Mouse (Mus musculus): Measurements from ENCODE around the gene Adamts7. TPM values are rescaled to one million over a fixed set of nuclear protein-coding genes. Genes with fewer than 3 reads are reported as not detected.
A peak's percentile ranks its signal among the peaks of the same experiment; 100 is the strongest.

Adamts7 gene
- polyA plus RNA-seq, 1 experiment from 2014 or later: 19.0 TPM

GRCm38 (mm10) chr9:90184116-90184515 lies 21.2 kb downstream of the Adamts7 start:
- no peak for ATAC-seq (ENCODE audit: low FRiP score, low read depth)
- Histone ChIP-seq H3K4me3 (no peak overlapping the region), H3K9me3 (no peaks in the 10 kb centered on the region), H3K4me1 (no peaks in the 10 kb centered on the region), H3K36me3 (peaks cover 61% of the 10 kb centered on the region), H3K27ac (no peak overlapping the region), H3K4me2 (replicated peaks) (no peak overlapping the region), H3K9ac (no peak overlapping the region), H3K27me3 (replicated peaks) (no peaks in the 10 kb centered on the region)
- 71% methylated on average over 8 of the region's 8 CpGs for WGBS

- peaks cover 59% of the 10 kb centered on the region for H3K36me3 ChIP-seq
- no peaks in the 10 kb centered on the region for H3K4me1 ChIP-seq
- H3K4me3 ChIP-seq: no peak overlapping the region
- WGBS: 81% methylated on average over 8 of the region's 8 CpGs
- no peak for ATAC-seq (ENCODE audit: low FRiP score, low read depth)
- H3K27ac ChIP-seq: no peak overlapping the region
- H3K27me3 ChIP-seq (replicated peaks): no peaks in the 10 kb centered on the region
- no peak overlapping the region for H3K9ac ChIP-seq
- H3K9me3 ChIP-seq: no peaks in the 10 kb centered on the region
- no peak overlapping the region for H3K4me2 ChIP-seq (replicated peaks)
Measured at GRCm38 (mm10) chr9:90185356-90185910, 22.6 kb downstream of the Adamts7 start.

- H3K27me3 ChIP-seq (replicated peaks): no peaks in the 10 kb centered on the region
- H3K4me3 ChIP-seq: no peak overlapping the region
- WGBS: 94% methylated on average over 4 of the region's 4 CpGs
- H3K36me3 ChIP-seq: peaks cover 75% of the 10 kb centered on the region
- no peak overlapping the region for H3K27ac ChIP-seq
- H3K4me2 ChIP-seq (replicated peaks): no peak overlapping the region
- ATAC-seq (ENCODE audit: low FRiP score, low read depth): no peak
- no peaks in the 10 kb centered on the region for H3K4me1 ChIP-seq
- no peaks in the 10 kb centered on the region for H3K9me3 ChIP-seq
- H3K9ac ChIP-seq: no peak overlapping the region
Measured at GRCm38 (mm10) chr9:90188893-90189292, 26.0 kb downstream of the Adamts7 start.

GRCm38 (mm10) chr9:90189391-90189790 lies 26.5 kb downstream of the Adamts7 start:
- Histone ChIP-seq H3K27ac (no peak overlapping the region), H3K4me2 (replicated peaks) (no peak overlapping the region), H3K9ac (no peak overlapping the region), H3K27me3 (replicated peaks) (no peaks in the 10 kb centered on the region), H3K4me3 (no peak overlapping the region), H3K36me3 (peaks cover 79% of the 10 kb centered on the region), H3K4me1 (no peaks in the 10 kb centered on the region), H3K9me3 (no peaks in the 10 kb centered on the region)
- no peak for ATAC-seq (ENCODE audit: low FRiP score, low read depth)
- WGBS: 81% methylated on average over 5 of the region's 5 CpGs

GRCm38 (mm10) chr9:90195000-90195399 lies 32.1 kb downstream of the Adamts7 start:
- no peak overlapping the region for H3K27ac ChIP-seq
- no peak overlapping the region for H3K4me2 ChIP-seq (replicated peaks)
- peaks cover 70% of the 10 kb centered on the region for H3K36me3 ChIP-seq
- no peaks in the 10 kb centered on the region for H3K9me3 ChIP-seq
- 80% methylated on average over 10 of the region's 10 CpGs for WGBS
- H3K4me1 ChIP-seq: no peaks in the 10 kb centered on the region
- H3K27me3 ChIP-seq (replicated peaks): no peaks in the 10 kb centered on the region
- no peak overlapping the region for H3K9ac ChIP-seq
- no peak overlapping the region for H3K4me3 ChIP-seq
- ATAC-seq (ENCODE audit: low FRiP score, low read depth): no peak

GRCm38 (mm10) chr9:90196262-90196661 lies 33.4 kb downstream of the Adamts7 start:
- no peaks in the 10 kb centered on the region for H3K9me3 ChIP-seq
- no peak overlapping the region for H3K4me3 ChIP-seq
- H3K4me1 ChIP-seq: no peaks in the 10 kb centered on the region
- no peak overlapping the region for H3K9ac ChIP-seq
- WGBS: 89% methylated on average over 7 of the region's 7 CpGs
- no peak for ATAC-seq (ENCODE audit: low FRiP score, low read depth)
- no peak overlapping the region for H3K27ac ChIP-seq
- no peaks in the 10 kb centered on the region for H3K27me3 ChIP-seq (replicated peaks)
- H3K4me2 ChIP-seq (replicated peaks): no peak overlapping the region
- peaks cover 71% of the 10 kb centered on the region for H3K36me3 ChIP-seq

GRCm38 (mm10) chr9:90197116-90197665 lies 34.3 kb downstream of the Adamts7 start:
- no peak overlapping the region for H3K4me3 ChIP-seq
- H3K27ac ChIP-seq: no peak overlapping the region
- H3K9ac ChIP-seq: no peak overlapping the region
- no peaks in the 10 kb centered on the region for H3K9me3 ChIP-seq
- WGBS: 90% methylated on average over 7 of the region's 7 CpGs
- no peaks in the 10 kb centered on the region for H3K4me1 ChIP-seq
- ATAC-seq (ENCODE audit: low FRiP score, low read depth): no peak
- no peaks in the 10 kb centered on the region for H3K27me3 ChIP-seq (replicated peaks)
- peaks cover 70% of the 10 kb centered on the region for H3K36me3 ChIP-seq
- H3K4me2 ChIP-seq (replicated peaks): no peak overlapping the region

- peaks cover 62% of the 10 kb centered on the region for H3K36me3 ChIP-seq
- 91% methylated on average over 7 of the region's 7 CpGs for WGBS
Measured at GRCm38 (mm10) chr9:90197866-90198383, 35.1 kb downstream of the Adamts7 start.

GRCm38 (mm10) chr9:90198531-90199449 lies 35.9 kb downstream of the Adamts7 start:
- no peak overlapping the region for H3K27ac ChIP-seq
- peaks cover 54% of the 10 kb centered on the region for H3K36me3 ChIP-seq
- H3K4me2 ChIP-seq (replicated peaks): no peak overlapping the region
- ATAC-seq (ENCODE audit: low FRiP score, low read depth): no peak
- no peak overlapping the region for H3K9ac ChIP-seq
- H3K4me1 ChIP-seq: no peaks in the 10 kb centered on the region
- WGBS: 80% methylated on average over 10 of the region's 10 CpGs
- no peaks in the 10 kb centered on the region for H3K9me3 ChIP-seq
- H3K4me3 ChIP-seq: no peak overlapping the region
- no peaks in the 10 kb centered on the region for H3K27me3 ChIP-seq (replicated peaks)

More at GRCm38 (mm10) chr9:90197866-90198383, 35.1 kb downstream of the Adamts7 start:
- Histone ChIP-seq H3K4me3 (no peak overlapping the region), H3K4me1 (no peaks in the 10 kb centered on the region), H3K4me2 (replicated peaks) (no peak overlapping the region), H3K9me3 (no peaks in the 10 kb centered on the region), H3K9ac (no peak overlapping the region), H3K27me3 (replicated peaks) (no peaks in the 10 kb centered on the region), H3K27ac (no peak overlapping the region)
- ATAC-seq (ENCODE audit: low FRiP score, low read depth): no peak

- H3K36me3 ChIP-seq: peaks cover 53% of the 10 kb centered on the region
- H3K4me3 ChIP-seq: no peak overlapping the region
- H3K9ac ChIP-seq: no peak overlapping the region
- ATAC-seq (ENCODE audit: low FRiP score, low read depth): no peak
- no peaks in the 10 kb centered on the region for H3K9me3 ChIP-seq
- no peak overlapping the region for H3K27ac ChIP-seq
- H3K27me3 ChIP-seq (replicated peaks): no peaks in the 10 kb centered on the region
- no peaks in the 10 kb centered on the region for H3K4me1 ChIP-seq
- WGBS: 96% methylated on average over 18 of the region's 18 CpGs
- no peak overlapping the region for H3K4me2 ChIP-seq (replicated peaks)
Measured at GRCm38 (mm10) chr9:90199611-90200010, 36.7 kb downstream of the Adamts7 start.

GRCm38 (mm10) chr9:90200501-90200900 lies 37.6 kb downstream of the Adamts7 start:
- no peak for ATAC-seq (ENCODE audit: low FRiP score, low read depth)
- Histone ChIP-seq H3K9ac (no peak overlapping the region), H3K4me3 (no peak overlapping the region), H3K4me2 (replicated peaks) (no peak overlapping the region), H3K36me3 (peaks cover 48% of the 10 kb centered on the region), H3K27ac (no peak overlapping the region), H3K4me1 (no peaks in the 10 kb centered on the region), H3K9me3 (no peaks in the 10 kb centered on the region), H3K27me3 (replicated peaks) (no peaks in the 10 kb centered on the region)
- 94% methylated on average over 4 of the region's 4 CpGs for WGBS

- ATAC-seq (ENCODE audit: low FRiP score, low read depth): peak; percentile 10; the same call in 1 of the 2 replicates
- Histone ChIP-seq H3K9ac (no peak overlapping the region), H3K27ac (no peak overlapping the region), H3K4me2 (replicated peaks) (no peak overlapping the region), H3K36me3 (peaks cover 44% of the 10 kb centered on the region), H3K9me3 (no peaks in the 10 kb centered on the region), H3K4me3 (no peak overlapping the region), H3K27me3 (replicated peaks) (no peaks in the 10 kb centered on the region), H3K4me1 (no peaks in the 10 kb centered on the region)
- 86% methylated on average over 7 of the region's 7 CpGs for WGBS
Measured at GRCm38 (mm10) chr9:90201096-90201495, 38.2 kb downstream of the Adamts7 start.
